Mouse (Mus musculus) kidney, embryonic 15.5 days (tissue): ENCODE measurements around the gene Chn2. TPM values are rescaled to one million over a fixed set of nuclear protein-coding genes. Genes with fewer than 3 reads are reported as not detected.

Experiments used
- ATAC-seq: fragments of 200-750 bp; cut with Nextera tagmentation; replicated peaks from 2 replicates; pipeline ENCODE4 v1.8.0; 2017; ENCODE audit warnings: moderate TSS enrichment; ENCODE audit not compliant: low FRiP score
- H3K27ac ChIP-seq: fragments of 300-500 bp; sonication (generic); 2 replicates; pipeline ENCODE4 v1.5.1; 2015; ENCODE audit warnings: mild to moderate bottlenecking, inconsistent platforms
- H3K27me3 ChIP-seq: fragments of 300-500 bp; sonication (generic); 2 replicates; pipeline ENCODE4 v1.6.1; 2015; ENCODE audit warnings: inconsistent platforms
- H3K36me3 ChIP-seq: fragments of 300-500 bp; sonication (generic); 2 replicates; pipeline ENCODE4 v1.6.1; 2015; ENCODE audit warnings: inconsistent platforms
- H3K4me1 ChIP-seq: fragments of 300-500 bp; sonication (generic); 2 replicates; pipeline ENCODE4 v1.6.1; 2015; ENCODE audit warnings: inconsistent platforms
- H3K4me2 ChIP-seq: fragments of 300-500 bp; sonication (generic); 2 replicates; pipeline ENCODE4 v1.6.1; 2015; ENCODE audit warnings: moderate library complexity, mild to moderate bottlenecking, inconsistent platforms
- H3K4me3 ChIP-seq: fragments of 300-500 bp; sonication (generic); replicated peaks from 2 replicates; pipeline ENCODE4 v1.5.1; 2015; ENCODE audit warnings: mild to moderate bottlenecking, inconsistent platforms
- H3K9ac ChIP-seq: fragments of 300-500 bp; sonication (generic); 2 replicates; pipeline ENCODE4 v1.6.1; 2015; ENCODE audit warnings: mild to moderate bottlenecking, inconsistent platforms
- H3K9me3 ChIP-seq: fragments of 300-500 bp; sonication (generic); replicated peaks from 2 replicates; pipeline ENCODE4 v1.6.1; 2016; ENCODE audit warnings: inconsistent platforms
- WGBS: fragments of 180-500 bp; shearing (Covaris S2); methylation state at CpG from one replicate; pipeline ENCODE4 v1.1.7; 2015; ENCODE audit warnings: mixed read lengths; 5-methylcytosine and 5-hydroxymethylcytosine counted together
- polyA plus RNA-seq: library from polyadenylated mRNA; unstranded; fragments of >200 nt; fragmentation: Nextera tagmentation; extraction: Ambion mirVana; gene quantifications from 2 replicates; pipeline ENCODE4 v1.2.1, GENCODE M21; 2015

The Chn2 gene
- polyA plus RNA-seq, 1 experiment from 2014 or later, result 15.5 TPM

DNA sequence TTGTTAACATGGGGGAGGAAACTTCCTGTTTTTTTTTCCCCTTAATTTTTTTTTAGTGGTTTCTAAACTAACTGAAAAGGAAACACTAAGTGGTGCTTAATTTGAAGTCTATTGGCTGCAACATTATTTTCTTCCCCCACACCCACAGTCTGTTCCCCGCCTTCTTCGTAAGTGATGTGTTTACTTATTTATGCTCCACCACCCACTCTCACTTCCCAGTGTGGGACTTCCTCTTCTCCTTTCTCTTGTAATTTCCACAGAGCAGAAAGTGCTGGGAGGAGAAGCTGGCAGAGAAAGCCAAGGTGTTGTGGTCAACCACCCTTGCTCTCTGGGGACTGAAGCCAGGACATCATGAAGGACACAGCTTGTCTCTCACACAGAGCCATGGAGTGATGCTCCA, 43.2 kb downstream of the Chn2 start:
- ATAC-seq, result 0 out of 2 replicates have a peak, but pooled peaks have one; percentile 33
- peaks cover 27% of the 10 kb centered on the region for H3K4me1 ChIP-seq
- WGBS, result 31% methylated on average over 2 of the region's 2 CpGs
- H3K36me3 ChIP-seq, result no peaks in the 10 kb centered on the region
- H3K9ac ChIP-seq, result no peak overlapping the region
- H3K27ac ChIP-seq, result peak overlapping the region; percentile 34; the same call in 1 of the 2 replicates
- H3K27me3 ChIP-seq, result no peaks in the 10 kb centered on the region
- H3K4me3 ChIP-seq, result no peak overlapping the region
- H3K9me3 ChIP-seq, result no peaks in the 10 kb centered on the region
- no peak overlapping the region for H3K4me2 ChIP-seq

DNA sequence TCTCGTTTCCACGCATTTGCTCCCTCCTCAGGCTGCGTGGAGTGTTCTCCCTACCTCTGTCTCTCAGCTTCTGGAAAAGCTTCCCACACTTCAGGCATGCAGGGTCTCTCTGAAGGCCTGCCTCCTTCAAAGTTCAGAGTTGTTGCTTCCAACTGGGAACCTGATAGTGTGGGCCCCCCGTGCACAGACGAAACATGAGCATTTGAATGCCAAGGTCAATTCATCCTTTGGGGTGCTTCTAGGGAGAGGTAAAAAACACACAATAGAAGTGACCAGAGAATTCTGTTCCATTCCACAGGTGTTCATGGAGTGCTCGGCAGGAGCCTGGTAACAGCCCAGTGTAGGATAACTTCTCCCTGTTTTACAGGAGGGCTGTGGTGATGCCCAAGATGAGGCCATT, 44.7 kb downstream of the Chn2 start:
- no peak overlapping the region for H3K4me2 ChIP-seq
- ATAC-seq, result no peak
- no peaks in the 10 kb centered on the region for H3K9me3 ChIP-seq
- no peak overlapping the region for H3K27ac ChIP-seq
- peaks cover 32% of the 10 kb centered on the region for H3K4me1 ChIP-seq
- H3K9ac ChIP-seq, result no peak overlapping the region
- no peak overlapping the region for H3K4me3 ChIP-seq
- WGBS, result 68% methylated on average over 6 of the region's 6 CpGs
- no peaks in the 10 kb centered on the region for H3K36me3 ChIP-seq
- no peaks in the 10 kb centered on the region for H3K27me3 ChIP-seq

DNA sequence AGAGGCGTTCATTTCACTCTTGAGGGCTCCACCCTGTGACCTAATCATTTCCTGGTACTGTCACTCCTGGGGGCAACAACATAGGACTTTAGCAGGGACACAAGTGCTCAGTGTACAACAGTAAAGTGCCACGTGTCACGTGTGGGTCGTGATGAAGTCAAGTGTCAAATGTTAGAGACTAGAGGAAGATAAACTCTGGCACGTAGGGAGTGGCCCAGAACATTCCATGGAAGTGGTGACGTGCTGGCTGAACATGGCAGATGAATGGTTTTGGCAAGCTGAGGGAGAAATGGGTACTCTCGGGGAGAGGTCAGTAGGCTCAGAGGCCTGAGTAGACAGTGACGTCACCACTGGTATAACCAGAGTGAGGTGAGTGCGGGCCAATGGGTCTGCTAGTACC, 45.7 kb downstream of the Chn2 start:
- Histone ChIP-seq H3K27me3 (no peaks in the 10 kb centered on the region), H3K36me3 (no peaks in the 10 kb centered on the region), H3K4me2 (no peak overlapping the region), H3K4me3 (no peak overlapping the region), H3K9ac (no peak overlapping the region), H3K9me3 (no peaks in the 10 kb centered on the region), H3K4me1 (peaks cover 32% of the 10 kb centered on the region), H3K27ac (no peak overlapping the region)
- 69% methylated on average over 9 of the region's 9 CpGs for WGBS
- ATAC-seq, result no peak

DNA sequence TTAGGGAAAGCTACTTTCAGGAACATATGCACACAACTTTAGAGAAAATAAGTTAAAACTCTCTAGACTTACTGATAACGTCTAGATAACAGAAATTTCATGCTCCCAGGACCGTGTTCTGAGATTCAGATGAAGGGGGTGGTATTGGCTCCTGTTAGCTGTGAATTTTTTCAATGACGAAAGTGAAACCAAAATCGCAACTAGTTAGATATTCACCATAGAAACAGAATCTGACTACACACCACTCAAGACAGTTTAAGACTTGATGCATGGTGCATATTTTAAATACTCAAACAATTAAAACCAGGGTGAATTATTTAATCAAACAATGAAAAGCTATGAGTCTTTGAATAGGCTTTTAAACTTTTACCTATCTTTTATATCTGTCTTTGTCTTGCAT, 48.8 kb downstream of the Chn2 start:
- no peak for ATAC-seq
- Histone ChIP-seq H3K9me3 (no peaks in the 10 kb centered on the region), H3K4me2 (no peak overlapping the region), H3K4me1 (peaks cover 23% of the 10 kb centered on the region), H3K27me3 (no peaks in the 10 kb centered on the region), H3K36me3 (no peaks in the 10 kb centered on the region), H3K4me3 (no peak overlapping the region), H3K9ac (no peak overlapping the region), H3K27ac (no peak overlapping the region)
- WGBS, result 71% methylated on average over 4 of the region's 4 CpGs

DNA sequence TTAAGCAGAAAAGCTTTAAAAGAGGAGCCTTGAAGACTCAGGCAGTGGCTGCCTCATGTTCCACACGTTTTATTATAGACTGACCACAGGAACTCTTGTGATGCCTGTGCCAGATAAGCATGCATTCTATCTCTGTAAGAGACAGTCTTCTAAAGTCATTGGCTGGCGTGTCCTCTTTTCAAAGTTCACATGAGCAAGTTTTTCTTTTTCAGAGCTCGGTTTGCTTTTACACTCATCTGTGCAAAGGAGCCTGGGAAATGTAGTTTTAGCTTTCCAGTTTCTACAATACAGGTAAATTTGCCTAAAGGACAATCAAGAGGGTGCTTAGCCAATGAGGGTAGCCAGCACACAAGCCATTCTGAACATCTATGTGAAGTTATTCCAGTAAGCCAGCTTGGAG, 51.5 kb downstream of the Chn2 start:
- H3K9me3 ChIP-seq, result no peaks in the 10 kb centered on the region
- no peak overlapping the region for H3K9ac ChIP-seq
- no peaks in the 10 kb centered on the region for H3K27me3 ChIP-seq
- no peaks in the 10 kb centered on the region for H3K36me3 ChIP-seq
- no peak for ATAC-seq
- no peak overlapping the region for H3K4me2 ChIP-seq
- peaks cover 11% of the 10 kb centered on the region for H3K4me1 ChIP-seq
- no peak overlapping the region for H3K4me3 ChIP-seq
- WGBS, result 63% methylated on average over 3 of the region's 3 CpGs
- no peak overlapping the region for H3K27ac ChIP-seq

DNA sequence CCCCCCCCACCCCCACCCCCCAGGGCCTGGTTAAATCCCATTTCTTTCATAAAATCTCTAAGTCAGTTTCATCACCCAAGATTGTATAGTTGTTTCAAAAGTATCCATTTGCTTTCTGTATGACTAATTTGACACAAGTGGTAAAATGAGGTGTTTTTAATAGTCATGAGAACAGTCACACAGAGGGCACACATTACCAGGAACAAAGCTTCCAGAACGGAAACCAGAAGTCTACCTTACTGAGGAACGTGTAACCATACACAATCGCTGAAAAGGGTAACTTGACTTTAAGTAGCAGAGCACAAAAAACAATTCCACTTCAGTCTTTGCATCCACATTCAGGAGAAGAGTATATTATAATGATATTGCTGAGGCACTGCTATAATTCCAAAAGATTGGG, 53.6 kb downstream of the Chn2 start:
- no peak overlapping the region for H3K4me3 ChIP-seq
- H3K27me3 ChIP-seq, result no peaks in the 10 kb centered on the region
- H3K27ac ChIP-seq, result no peak overlapping the region
- no peak for ATAC-seq
- no peak overlapping the region for H3K9ac ChIP-seq
- no peaks in the 10 kb centered on the region for H3K9me3 ChIP-seq
- WGBS, result 86% methylated on average over 3 of the region's 3 CpGs
- H3K36me3 ChIP-seq, result no peaks in the 10 kb centered on the region
- H3K4me2 ChIP-seq, result no peak overlapping the region
- H3K4me1 ChIP-seq, result peaks cover 24% of the 10 kb centered on the region

DNA sequence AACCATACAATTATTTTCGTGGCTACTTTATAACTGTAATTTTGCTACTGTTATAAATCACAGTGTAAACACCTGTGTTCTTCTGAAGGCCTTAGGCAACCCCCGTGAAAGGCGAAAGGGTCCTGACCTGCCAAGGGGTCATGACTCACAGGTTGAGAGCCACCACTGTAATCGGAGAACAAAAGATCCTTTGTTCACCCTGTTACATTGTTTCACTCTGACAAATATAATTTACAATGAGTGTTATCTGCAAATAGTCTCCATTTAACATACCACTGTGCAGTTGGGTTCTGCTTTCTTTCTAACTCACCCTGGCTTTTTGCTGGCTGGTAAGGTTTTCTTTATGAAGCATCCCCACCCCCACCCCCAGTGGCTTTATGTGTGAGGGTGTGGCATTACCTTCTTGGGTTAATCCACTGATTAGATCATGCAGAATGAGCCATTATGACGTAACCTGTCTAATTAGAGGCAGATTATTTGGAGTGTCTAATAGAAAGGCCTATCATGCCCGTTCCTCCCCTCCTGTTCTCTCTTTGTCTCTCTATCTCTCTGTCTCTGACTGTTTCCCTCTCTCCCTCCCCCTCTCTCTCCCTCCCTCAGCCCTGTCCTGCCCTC, 56.9 kb downstream of the Chn2 start:
- Histone ChIP-seq H3K9me3 (no peaks in the 10 kb centered on the region), H3K4me1 (peaks cover 20% of the 10 kb centered on the region), H3K4me2 (no peak overlapping the region), H3K27ac (no peak overlapping the region), H3K4me3 (no peak overlapping the region), H3K27me3 (no peaks in the 10 kb centered on the region), H3K9ac (no peak overlapping the region), H3K36me3 (no peaks in the 10 kb centered on the region)
- no peak for ATAC-seq
- WGBS, result 37% methylated on average over 6 of the region's 6 CpGs

DNA sequence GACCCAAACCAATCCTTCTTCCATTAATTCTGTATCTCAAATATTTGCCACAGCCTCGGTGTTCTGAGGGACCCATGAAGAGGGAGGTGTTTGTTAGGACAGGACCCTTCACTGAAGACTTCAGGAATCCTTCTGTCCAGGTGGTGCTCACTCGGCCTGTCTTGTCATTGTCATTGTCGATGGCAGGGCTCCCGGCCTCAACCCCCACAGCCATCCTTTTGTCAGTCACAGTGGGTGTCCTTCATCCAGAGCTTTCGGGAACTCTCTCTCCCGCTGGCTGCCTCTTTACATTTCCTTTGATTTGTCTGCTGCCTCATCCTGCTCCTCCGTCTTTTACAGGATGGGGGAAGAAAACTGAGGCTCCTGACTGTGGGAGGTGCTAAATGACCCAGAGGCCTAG, 57.5 kb downstream of the Chn2 start:
- Histone ChIP-seq H3K9me3 (no peaks in the 10 kb centered on the region), H3K4me3 (no peak overlapping the region), H3K36me3 (no peaks in the 10 kb centered on the region), H3K4me1 (peaks cover 20% of the 10 kb centered on the region), H3K4me2 (no peak overlapping the region), H3K27ac (no peak overlapping the region), H3K27me3 (no peaks in the 10 kb centered on the region), H3K9ac (no peak overlapping the region)
- 45% methylated on average over 7 of the region's 7 CpGs for WGBS
- no peak for ATAC-seq

DNA sequence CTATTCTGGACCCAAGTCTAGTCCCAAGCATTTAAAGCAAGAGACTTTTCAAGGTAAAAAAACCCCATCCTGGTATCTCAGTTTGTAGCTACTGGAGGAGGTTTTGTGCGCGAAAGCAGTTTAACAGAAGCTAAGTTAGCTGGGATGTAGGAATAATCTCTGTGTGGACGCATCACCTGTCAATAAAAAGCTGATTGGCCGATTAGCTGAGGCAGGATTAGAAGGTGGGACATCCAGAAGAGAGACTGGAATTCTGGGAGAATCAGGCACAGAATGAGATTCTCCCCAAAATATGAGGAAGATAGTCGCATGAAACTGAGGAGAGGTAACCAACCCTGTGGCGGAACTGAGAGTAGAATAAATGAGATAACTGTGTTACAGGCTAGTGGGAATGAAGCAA, 59.0 kb downstream of the Chn2 start:
- no peaks in the 10 kb centered on the region for H3K36me3 ChIP-seq
- no peak for ATAC-seq
- no peak overlapping the region for H3K9ac ChIP-seq
- no peaks in the 10 kb centered on the region for H3K27me3 ChIP-seq
- WGBS, result 94% methylated on average over 6 of the region's 6 CpGs
- H3K9me3 ChIP-seq, result no peaks in the 10 kb centered on the region
- H3K27ac ChIP-seq, result no peak overlapping the region
- H3K4me2 ChIP-seq, result no peak overlapping the region
- H3K4me3 ChIP-seq, result no peak overlapping the region
- H3K4me1 ChIP-seq, result peaks cover 22% of the 10 kb centered on the region

DNA sequence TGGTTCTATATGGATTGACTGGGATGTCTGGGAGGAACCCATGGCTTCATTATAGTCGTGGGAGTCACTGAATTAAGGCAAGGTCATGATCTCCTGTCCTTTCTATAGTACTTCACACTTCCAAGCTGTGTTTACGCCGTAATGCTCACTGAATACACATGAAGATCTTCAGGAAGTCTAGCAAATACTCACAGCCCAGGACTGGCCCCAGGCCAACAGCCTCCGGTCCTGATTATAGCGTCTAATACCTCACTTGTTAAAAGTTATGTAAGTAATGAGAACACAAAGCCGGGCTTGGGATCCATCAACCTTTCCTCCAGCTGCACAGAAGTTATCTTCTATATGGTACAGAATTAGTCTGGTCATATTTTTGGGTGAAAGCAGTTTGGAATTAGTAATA, 60.3 kb downstream of the Chn2 start:
- WGBS, result 38% methylated on average over 6 of the region's 6 CpGs
- Histone ChIP-seq H3K27ac (no peak overlapping the region), H3K9ac (no peak overlapping the region), H3K27me3 (no peaks in the 10 kb centered on the region), H3K4me1 (peaks cover 23% of the 10 kb centered on the region), H3K9me3 (no peaks in the 10 kb centered on the region), H3K4me3 (no peak overlapping the region), H3K36me3 (no peaks in the 10 kb centered on the region), H3K4me2 (no peak overlapping the region)
- no peak for ATAC-seq

DNA sequence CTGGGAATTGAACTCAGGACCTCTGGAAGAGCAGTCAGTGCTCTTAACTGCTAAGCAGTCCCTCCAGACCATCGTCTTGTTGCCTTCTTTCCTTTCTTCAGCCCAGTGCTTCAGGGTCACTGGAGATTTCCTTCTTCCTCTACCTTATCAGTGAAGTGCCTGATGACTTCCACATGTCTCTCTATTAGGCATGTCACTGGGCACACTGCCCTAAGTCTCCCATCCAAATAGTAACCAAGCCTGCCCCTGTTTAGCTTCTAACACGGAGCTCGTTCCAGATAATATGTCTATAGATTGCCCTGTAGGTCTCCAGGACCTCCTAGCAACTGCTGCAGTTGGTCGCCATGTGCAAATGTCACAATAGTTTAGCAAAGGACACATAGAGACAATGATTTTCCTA, 62.9 kb downstream of the Chn2 start:
- H3K36me3 ChIP-seq, result no peaks in the 10 kb centered on the region
- H3K9me3 ChIP-seq, result no peaks in the 10 kb centered on the region
- no peak overlapping the region for H3K9ac ChIP-seq
- WGBS, result 83% methylated on average over 4 of the region's 4 CpGs
- no peaks in the 10 kb centered on the region for H3K27me3 ChIP-seq
- H3K4me2 ChIP-seq, result no peak overlapping the region
- peaks cover 21% of the 10 kb centered on the region for H3K4me1 ChIP-seq
- H3K27ac ChIP-seq, result no peak overlapping the region
- no peak for ATAC-seq
- no peak overlapping the region for H3K4me3 ChIP-seq

DNA sequence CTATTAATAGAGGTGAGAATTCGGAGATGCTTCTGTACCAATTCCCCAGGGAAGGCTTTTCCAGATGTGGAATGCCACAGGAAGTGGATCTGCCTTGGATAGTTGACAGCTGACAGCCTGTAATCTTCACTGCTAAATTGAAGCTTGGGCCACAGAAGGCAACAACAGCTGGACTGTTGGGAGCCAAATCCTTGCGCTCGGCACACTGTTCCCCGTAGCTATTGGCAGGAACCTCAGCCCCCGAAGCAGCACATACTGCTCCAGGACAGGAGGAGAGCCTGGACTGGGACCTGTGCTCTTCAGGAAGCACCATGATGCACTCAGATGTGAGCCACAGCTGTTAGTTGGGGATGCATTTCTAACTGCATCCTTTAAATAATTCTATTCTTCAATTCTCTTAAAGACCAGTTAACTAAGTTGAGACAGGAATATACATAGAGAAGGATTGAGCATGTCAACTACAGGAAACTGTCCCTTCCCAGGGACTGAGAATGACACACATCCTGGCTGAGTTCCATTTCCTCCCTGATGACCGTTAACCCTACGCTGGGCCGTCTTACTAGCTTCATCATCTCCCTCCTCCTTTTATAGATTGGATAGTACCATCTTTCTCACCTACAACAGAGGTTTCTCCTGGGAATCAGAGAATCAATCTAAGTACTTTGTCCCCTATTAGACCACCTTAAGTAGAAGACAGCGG, 64.1 kb downstream of the Chn2 start:
- ATAC-seq, result no peak

More for the DNA sequence above, 64.1 kb downstream of the Chn2 start:
- H3K36me3 ChIP-seq, result no peaks in the 10 kb centered on the region
- H3K4me2 ChIP-seq, result no peak overlapping the region
- H3K9ac ChIP-seq, result no peak overlapping the region
- no peaks in the 10 kb centered on the region for H3K27me3 ChIP-seq
- 72% methylated on average over 9 of the region's 9 CpGs for WGBS
- no peaks in the 10 kb centered on the region for H3K9me3 ChIP-seq
- no peak overlapping the region for H3K4me3 ChIP-seq
- no peak overlapping the region for H3K27ac ChIP-seq
- H3K4me1 ChIP-seq, result peaks cover 17% of the 10 kb centered on the region
